Mouse (Mus musculus) heart, embryonic 10.5 days (tissue): ENCODE results near the gene Igfals. TPM values are rescaled to one million over a fixed set of nuclear protein-coding genes. Genes with fewer than 3 reads are reported as not detected.
A peak's percentile ranks its signal among the peaks of the same experiment; 100 is the strongest.

Experiments
- DNase-seq: peaks from one replicate; pipeline ENCODE4 v3.0.0-alpha.2; 2017; ENCODE audit warnings: low spot score
- H3K27ac ChIP-seq: fragments of 300-500 bp; sonication (generic); 2 replicates; pipeline ENCODE4 v1.5.1; 2016; ENCODE audit warnings: mild to moderate bottlenecking
- H3K27me3 ChIP-seq: fragments of 300-500 bp; sonication (generic); 2 replicates; pipeline ENCODE4 v1.6.1; 2016; ENCODE audit warnings: mild to moderate bottlenecking; ENCODE audit not compliant: poor library complexity, insufficient read depth, severe bottlenecking
- H3K36me3 ChIP-seq: fragments of 300-500 bp; sonication (generic); 2 replicates; pipeline ENCODE4 v1.6.1; 2016; ENCODE audit warnings: mild to moderate bottlenecking, moderate library complexity
- H3K4me1 ChIP-seq: fragments of 300-500 bp; sonication (generic); 2 replicates; pipeline ENCODE4 v1.6.1; 2016; ENCODE audit warnings: mild to moderate bottlenecking
- H3K4me3 ChIP-seq: fragments of 300-500 bp; sonication (generic); 2 replicates; pipeline ENCODE4 v1.5.1; 2016; ENCODE audit warnings: mild to moderate bottlenecking, moderate library complexity
- H3K9me3 ChIP-seq: fragments of 300-500 bp; sonication (generic); 2 replicates; pipeline ENCODE4 v1.6.1; 2016; ENCODE audit warnings: mild to moderate bottlenecking, moderate library complexity
- WGBS: fragments of 180-500 bp; shearing (Covaris S2); methylation state at CpG from one replicate; pipeline ENCODE4 v1.1.7; 2016; 5-methylcytosine and 5-hydroxymethylcytosine counted together
- polyA plus RNA-seq: library from polyadenylated mRNA; unstranded; fragments of >200 nt; fragmentation: Nextera tagmentation; extraction: Ambion mirVana; gene quantifications from 2 replicates; pipeline ENCODE4 v1.2.1, GENCODE M21; 2016

Gene Igfals
- polyA plus RNA-seq = 0.21 and 0.85 TPM in 2 replicates

GRCm38 (mm10) chr17:24865776-24866175 lies at the start of gene Igfals:
TSS of gene Igfals (plus strand) at chr17:24865997.
- Histone ChIP-seq H3K27me3 (no peaks in the 10 kb centered on the region), H3K9me3 (no peaks in the 10 kb centered on the region), H3K4me3 (no peak within 1 kb of the TSS), H3K27ac (no peak within 1 kb of the TSS), H3K4me1 (no peaks in the 10 kb centered on the region), H3K36me3 (peaks cover 33% of the 10 kb centered on the region)
- 80% methylated on average over 8 of the region's 8 CpGs for WGBS
- no peak for DNase-seq

GRCm38 (mm10) chr17:24817503-24817902 lies 48.3 kb upstream of the Igfals start:
- no peak for DNase-seq
- WGBS = 28% methylated on average over 1 of the region's 1 CpGs
- no peaks in the 10 kb centered on the region for H3K4me1 ChIP-seq
- peaks cover 5% of the 10 kb centered on the region; the same call in 1 of the 2 replicates for H3K27me3 ChIP-seq
- no peaks in the 10 kb centered on the region for H3K36me3 ChIP-seq
- H3K4me3 ChIP-seq = no peak overlapping the region
- no peak overlapping the region for H3K27ac ChIP-seq
- H3K9me3 ChIP-seq = no peaks in the 10 kb centered on the region

GRCm38 (mm10) chr17:24818172-24818571 lies 47.6 kb upstream of the Igfals start:
- 52% methylated on average over 6 of the region's 6 CpGs for WGBS
- Histone ChIP-seq H3K36me3 (no peaks in the 10 kb centered on the region), H3K27me3 (peaks cover 4% of the 10 kb centered on the region; the same call in 1 of the 2 replicates), H3K27ac (no peak overlapping the region), H3K4me1 (no peaks in the 10 kb centered on the region), H3K4me3 (no peak overlapping the region), H3K9me3 (no peaks in the 10 kb centered on the region)
- no peak for DNase-seq

GRCm38 (mm10) chr17:24819469-24819868 lies 46.3 kb upstream of the Igfals start:
- no peak overlapping the region for H3K27ac ChIP-seq
- H3K4me3 ChIP-seq = no peak overlapping the region
- WGBS = 65% methylated on average over 2 of the region's 2 CpGs
- no peaks in the 10 kb centered on the region for H3K4me1 ChIP-seq
- peaks cover 3% of the 10 kb centered on the region; the same call in 1 of the 2 replicates for H3K27me3 ChIP-seq
- H3K9me3 ChIP-seq = no peaks in the 10 kb centered on the region
- DNase-seq = no peak
- no peaks in the 10 kb centered on the region for H3K36me3 ChIP-seq

- Histone ChIP-seq H3K27me3 (peaks cover 16% of the 10 kb centered on the region; the same call in 1 of the 2 replicates), H3K4me3 (no peak overlapping the region), H3K4me1 (no peaks in the 10 kb centered on the region), H3K27ac (no peak overlapping the region), H3K36me3 (no peaks in the 10 kb centered on the region), H3K9me3 (no peaks in the 10 kb centered on the region)
- no peak for DNase-seq
- WGBS = 48% methylated on average over 3 of the region's 3 CpGs
Observed at GRCm38 (mm10) chr17:24821351-24822280, 44.2 kb upstream of the Igfals start.

- no peak within 1 kb of the TSS for H3K27ac ChIP-seq
- peaks cover 17% of the 10 kb centered on the region for H3K27me3 ChIP-seq
- no peaks in the 10 kb centered on the region for H3K9me3 ChIP-seq
- DNase-seq = no peak
- H3K4me1 ChIP-seq = no peaks in the 10 kb centered on the region
- H3K36me3 ChIP-seq = no peaks in the 10 kb centered on the region
- no peak within 1 kb of the TSS for H3K4me3 ChIP-seq
- 56% methylated on average over 8 of the region's 8 CpGs for WGBS
Observed at GRCm38 (mm10) chr17:24839842-24840241, 26.0 kb upstream of the Igfals start, which contains the start of gene Hagh. TSS of gene Hagh (plus strand) at chr17:24840143.

GRCm38 (mm10) chr17:24840341-24840740 lies 25.5 kb upstream of the Igfals start:
- no peak for DNase-seq
- H3K36me3 ChIP-seq = no peaks in the 10 kb centered on the region
- H3K4me1 ChIP-seq = no peaks in the 10 kb centered on the region
- no peak overlapping the region for H3K27ac ChIP-seq
- H3K27me3 ChIP-seq = peaks cover 17% of the 10 kb centered on the region
- H3K4me3 ChIP-seq = no peak overlapping the region
- 47% methylated on average over 5 of the region's 5 CpGs for WGBS
- H3K9me3 ChIP-seq = no peaks in the 10 kb centered on the region

- no peaks in the 10 kb centered on the region for H3K9me3 ChIP-seq
- peaks cover 17% of the 10 kb centered on the region for H3K27me3 ChIP-seq
- WGBS = 52% methylated on average over 4 of the region's 4 CpGs
- DNase-seq = no peak
- H3K4me1 ChIP-seq = no peaks in the 10 kb centered on the region
- H3K27ac ChIP-seq = no peak overlapping the region
- H3K4me3 ChIP-seq = no peak overlapping the region
- no peaks in the 10 kb centered on the region for H3K36me3 ChIP-seq
Observed at GRCm38 (mm10) chr17:24841133-24841532, 24.7 kb upstream of the Igfals start.

GRCm38 (mm10) chr17:24842631-24843030 lies 23.2 kb upstream of the Igfals start:
- WGBS = 54% methylated on average over 2 of the region's 2 CpGs
- Histone ChIP-seq H3K27ac (no peak overlapping the region), H3K27me3 (peaks cover 14% of the 10 kb centered on the region), H3K9me3 (no peaks in the 10 kb centered on the region), H3K36me3 (no peaks in the 10 kb centered on the region), H3K4me3 (no peak overlapping the region), H3K4me1 (no peaks in the 10 kb centered on the region)
- no peak for DNase-seq

GRCm38 (mm10) chr17:24844525-24844924 lies 21.3 kb upstream of the Igfals start:
- no peaks in the 10 kb centered on the region for H3K9me3 ChIP-seq
- no peak for DNase-seq
- H3K27ac ChIP-seq = no peak overlapping the region
- 47% methylated on average over 9 of the region's 9 CpGs for WGBS
- peaks cover 14% of the 10 kb centered on the region for H3K27me3 ChIP-seq
- no peaks in the 10 kb centered on the region for H3K36me3 ChIP-seq
- H3K4me1 ChIP-seq = peaks cover 10% of the 10 kb centered on the region
- H3K4me3 ChIP-seq = no peak overlapping the region

GRCm38 (mm10) chr17:24847386-24847785 lies 18.4 kb upstream of the Igfals start:
- no peak overlapping the region for H3K27ac ChIP-seq
- WGBS = 89% methylated on average over 1 of the region's 1 CpGs
- H3K4me1 ChIP-seq = peaks cover 21% of the 10 kb centered on the region
- H3K9me3 ChIP-seq = no peaks in the 10 kb centered on the region
- no peak for DNase-seq
- no peaks in the 10 kb centered on the region for H3K36me3 ChIP-seq
- H3K4me3 ChIP-seq = no peak overlapping the region
- H3K27me3 ChIP-seq = peaks cover 18% of the 10 kb centered on the region

- Histone ChIP-seq H3K4me1 (peaks cover 21% of the 10 kb centered on the region), H3K27ac (peak overlapping the region; percentile 96; the same call in 1 of the 2 replicates), H3K27me3 (peaks cover 18% of the 10 kb centered on the region), H3K36me3 (peaks cover 9% of the 10 kb centered on the region; the same call in 1 of the 2 replicates), H3K4me3 (peak overlapping the region; percentile 85), H3K9me3 (no peaks in the 10 kb centered on the region)
- peak; percentile 83 for DNase-seq
Observed at GRCm38 (mm10) chr17:24848600-24849031, 17.2 kb upstream of the Igfals start.

- peak overlapping the region; percentile 85 for H3K4me3 ChIP-seq
- DNase-seq = no peak
- WGBS = under 1% methylated on average over 21 of the region's 21 CpGs
- H3K36me3 ChIP-seq = peaks cover 15% of the 10 kb centered on the region; the same call in 1 of the 2 replicates
- H3K9me3 ChIP-seq = no peaks in the 10 kb centered on the region
- peaks cover 21% of the 10 kb centered on the region for H3K4me1 ChIP-seq
- peaks cover 11% of the 10 kb centered on the region for H3K27me3 ChIP-seq
- H3K27ac ChIP-seq = peak overlapping the region; percentile 96
Observed at GRCm38 (mm10) chr17:24849733-24850064, 16.1 kb upstream of the Igfals start.
